ENCODE assay signal across 10 mouse cellular contexts in the genomic region with DNA sequence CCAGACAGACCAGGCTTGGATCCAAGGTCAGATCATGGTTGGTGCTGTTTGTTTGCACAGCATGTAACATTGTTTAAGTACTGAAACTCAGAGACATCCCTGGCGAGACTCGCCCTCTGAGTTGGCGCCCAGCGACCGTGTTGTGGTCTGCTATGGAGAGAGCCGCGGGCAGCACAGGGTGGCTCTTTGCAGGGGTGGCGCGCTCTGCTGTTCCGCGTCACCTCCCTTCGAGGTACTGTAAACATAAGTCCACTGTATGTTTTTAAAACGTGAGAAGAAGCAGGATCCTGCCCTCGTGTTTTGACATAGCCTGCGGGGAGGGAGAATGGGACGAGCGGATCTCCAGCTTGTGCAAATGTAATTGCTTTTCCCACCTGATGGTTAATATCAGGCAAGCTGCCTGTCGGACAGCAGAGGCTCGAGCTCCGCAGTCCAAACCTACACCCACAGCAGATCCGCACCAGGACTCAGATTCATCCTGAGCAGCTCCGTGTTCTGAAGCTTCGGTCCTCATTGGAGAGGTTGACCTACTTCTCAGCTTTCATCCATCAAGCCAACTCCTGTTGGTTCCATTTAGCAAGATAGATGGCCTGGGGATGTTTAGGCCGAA.
A peak's percentile ranks its signal among the peaks of the same experiment; 100 is the strongest.
DNase-seq lines count a peak whose midpoint lies in the region; ATAC-seq and TF ChIP-seq lines count a peak whose summit lies in the region.
"Had no signal": no experiment of that assay in that cellular context is flagged by ENCODE, and none has a peak within 500 bp of the region (broad histone marks: within the 10 kb centered on the region; RNA-seq: fewer than 3 reads in every experiment).

No protein-coding gene starts in this region.

- WGBS in heart, embryonic 10.5 days = 39% methylated on average over 24 of the region's 24 CpGs
- WGBS in heart, adult 2 months = 38% methylated on average over 24 of the region's 24 CpGs
- WGBS in liver, embryonic 11.5 days = 50% methylated on average over 24 of the region's 24 CpGs

- H3K79me2 ChIP-seq in heart, adult 2 months (replicated peaks; ENCODE audit: control insufficient read depth, insufficient read depth, low read length) = no peaks in the 10 kb centered on the region

- H3K9me3 ChIP-seq in heart, embryonic 10.5 days = no peaks in the 10 kb centered on the region
- H3K9me3 ChIP-seq in liver, embryonic 11.5 days (ENCODE audit: control insufficient read depth, low read length) = no peaks in the 10 kb centered on the region
- H3K9me3 ChIP-seq: G1E; liver, embryonic 15.5 days had no signal

- no peak overlapping the region for H3K9ac ChIP-seq in heart, adult 2 months (ENCODE audit: low read depth, low read length)
- no peak overlapping the region for H3K9ac ChIP-seq in liver, embryonic 11.5 days (ENCODE audit: low read depth, low read length)
- H3K9ac ChIP-seq: liver, embryonic 15.5 days had no signal

- no peak for TF ChIP-seq EP300 in heart, adult 2 months (IDR thresholded peaks at IDR 0.05; ENCODE audit: insufficient read depth, low read depth, low read length)

- TF ChIP-seq POLR2A in heart, adult 2 months (IDR thresholded peaks at IDR 0.05; ENCODE audit: insufficient read depth, low read depth, low read length) = no peak

- no peak for ATAC-seq in liver, embryonic 11.5 days (replicated peaks; ENCODE audit: low FRiP score)
- ATAC-seq in inflammation-experienced regulatory T-cells, adult 6 months = no peak

- peak overlapping the region; percentile 30 for H3K4me2 ChIP-seq in liver, embryonic 11.5 days
- H3K4me2 ChIP-seq: liver, embryonic 15.5 days had no signal

- DNase-seq in heart, embryonic 10.5 days (ENCODE audit: low spot score) = no peak
- no peak for DNase-seq in heart, adult 2 months
- DNase-seq in retina, postnatal 1 day = peak; percentile 22
- no peak for DNase-seq in retina, embryonic 14.5 days (ENCODE audit: low spot score)
- DNase-seq in liver, embryonic 11.5 days (ENCODE audit: low spot score) = no peak
- DNase-seq in Muller cell, postnatal 12 days (ENCODE audit: inconsistent ontology term) = no peak
- DNase-seq in gastrocnemius, postnatal 14 days = no peak

- H3K4me1 ChIP-seq in heart, embryonic 10.5 days = no peaks in the 10 kb centered on the region
- no peaks in the 10 kb centered on the region for H3K4me1 ChIP-seq in heart, adult 2 months (ENCODE audit: control insufficient read depth, insufficient read depth, low read length)
- no peaks in the 10 kb centered on the region for H3K4me1 ChIP-seq in liver, embryonic 11.5 days (replicated peaks; ENCODE audit: control insufficient read depth, insufficient read depth, low read length)
- H3K4me1 ChIP-seq: liver, embryonic 15.5 days had no signal

- no peaks in the 10 kb centered on the region for H3K36me3 ChIP-seq in heart, embryonic 10.5 days
- H3K36me3 ChIP-seq in heart, adult 2 months (ENCODE audit: control insufficient read depth, insufficient read depth, low read length) = no peaks in the 10 kb centered on the region
- no peaks in the 10 kb centered on the region for H3K36me3 ChIP-seq in liver, embryonic 11.5 days (ENCODE audit: control insufficient read depth, insufficient read depth, low read length)
- H3K36me3 ChIP-seq: G1E; liver, embryonic 15.5 days had no signal

- no peaks in the 10 kb centered on the region for H3K27me3 ChIP-seq in heart, embryonic 10.5 days (ENCODE audit: insufficient read depth, poor library complexity, severe bottlenecking)
- no peaks in the 10 kb centered on the region for H3K27me3 ChIP-seq in heart, adult 2 months (ENCODE audit: control insufficient read depth, insufficient read depth, low read length)
- no peaks in the 10 kb centered on the region for H3K27me3 ChIP-seq in liver, embryonic 11.5 days (replicated peaks; ENCODE audit: control insufficient read depth, insufficient read depth, low read length)
- H3K27me3 ChIP-seq: liver, embryonic 15.5 days had no signal

- no peak overlapping the region for H3K27ac ChIP-seq in heart, embryonic 10.5 days
- no peak overlapping the region for H3K27ac ChIP-seq in heart, adult 2 months
- no peak overlapping the region for H3K27ac ChIP-seq in liver, embryonic 11.5 days (ENCODE audit: low read depth, low read length)
- H3K27ac ChIP-seq: liver, embryonic 15.5 days had no signal

- H3K4me3 ChIP-seq in heart, embryonic 10.5 days = peak overlapping the region; percentile 48
- no peak overlapping the region for H3K4me3 ChIP-seq in heart, adult 2 months
- no peak overlapping the region for H3K4me3 ChIP-seq in liver, embryonic 11.5 days (ENCODE audit: low read depth, low read length)
- H3K4me3 ChIP-seq: liver, embryonic 15.5 days had no signal

- intact Hi-C loops in heart, adult 2 months (cut with DNase I) = no loop called here
- intact Hi-C loops in gastrocnemius, postnatal 14 days (cut with DNase I; ENCODE audit: low total_unique reads) = no loop called here

- TF ChIP-seq CTCF in heart, adult 2 months (IDR thresholded peaks at IDR 0.05) = no peak
